Mouse (Mus musculus): ENCODE results near the gene Ffar4.

GRCm38 (mm10) chr19:38124401-38125218, 27.7 kb downstream of the Ffar4 start:
- TF ChIP-seq CTCF (IDR thresholded peaks at IDR 0.05; ENCODE audit: low read depth, low read length) (no peak), GATA1 (IDR thresholded peaks at IDR 0.05; ENCODE audit: borderline replicate concordance, low read length) (no peak), TAL1 (conservative IDR thresholded peaks at IDR 0.05; ENCODE audit: low read depth, low read length) (no peak), POLR2AphosphoS5 (IDR thresholded peaks at IDR 0.05; ENCODE audit: insufficient replicate concordance, low read depth, low read length) (no peak), GATA2 (IDR thresholded peaks at IDR 0.05; ENCODE audit: borderline replicate concordance, low read depth, low read length) (no peak)

Measured in G1E (cell line).